Mouse (Mus musculus): ENCODE measurements at regions not wholly inside any gene's neighbourhood (a gene's known extent, or its start where the extent isn't known, plus 50 kb on each side); places are given as distances from the start of the nearest gene placed in this dataset.

GRCm38 (mm10) chr6:103353346-103353745 is 157.0 kb upstream of the Chl1 start:
- Histone ChIP-seq H3K4me1 (ENCODE audit: control insufficient read depth, insufficient read depth, low read length) (no peaks in the 10 kb centered on the region), H3K9me3 (replicated peaks; ENCODE audit: control insufficient read depth, low read length) (no peaks in the 10 kb centered on the region), H3K27ac (ENCODE audit: low read length) (no peak overlapping the region), H3K4me3 (ENCODE audit: low read length) (no peak overlapping the region), H3K27me3 (ENCODE audit: control insufficient read depth, insufficient read depth, low read length) (no peaks in the 10 kb centered on the region), H3K9ac (ENCODE audit: low read length) (no peak overlapping the region), H3K4me2 (ENCODE audit: low read depth, low read length) (no peak overlapping the region), H3K36me3 (ENCODE audit: control insufficient read depth, insufficient read depth) (no peaks in the 10 kb centered on the region)
- WGBS = 67% methylated on average over 1 of the region's 1 CpGs
- no peak for ATAC-seq (replicated peaks; ENCODE audit: extremely low read depth, insufficient read depth, low FRiP score)

DNA sequence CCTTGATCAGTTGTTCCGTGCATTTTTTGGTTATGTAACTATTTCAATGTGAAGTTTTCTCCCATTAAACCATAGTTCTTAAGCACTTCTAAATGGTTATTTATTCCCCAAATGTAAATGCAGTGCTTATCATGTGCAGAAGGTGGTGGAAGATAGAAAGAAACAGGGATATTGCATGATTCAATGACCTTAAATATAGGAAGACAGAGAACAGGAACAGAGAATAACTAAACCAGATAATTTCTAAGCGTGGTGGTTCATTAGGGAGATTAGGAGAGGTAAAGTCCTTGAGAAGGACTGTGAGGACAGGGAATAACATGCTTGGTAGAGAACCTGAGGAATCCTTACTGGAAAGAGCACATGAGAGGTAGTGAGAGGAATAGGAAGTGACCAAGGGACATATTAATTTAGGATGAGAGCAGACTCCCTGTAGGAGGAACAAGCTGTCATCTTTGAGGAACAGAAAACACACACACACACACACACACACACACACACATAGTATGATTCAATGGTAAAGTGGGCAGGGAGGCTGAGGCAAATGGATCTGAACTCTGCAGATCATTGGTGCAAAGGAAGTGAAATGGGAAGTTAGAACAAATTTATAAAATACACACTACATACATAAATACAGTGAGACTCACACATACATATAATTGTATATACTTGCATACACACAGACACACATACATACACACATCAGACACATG is 143.4 kb upstream of the Chl1 start:
- Histone ChIP-seq H3K9me3 (replicated peaks; ENCODE audit: control insufficient read depth, low read length) (no peaks in the 10 kb centered on the region), H3K27me3 (ENCODE audit: control insufficient read depth, insufficient read depth, low read length) (no peaks in the 10 kb centered on the region), H3K4me1 (ENCODE audit: control insufficient read depth, insufficient read depth, low read length) (no peaks in the 10 kb centered on the region), H3K36me3 (ENCODE audit: control insufficient read depth, insufficient read depth) (no peaks in the 10 kb centered on the region), H3K4me2 (ENCODE audit: low read depth, low read length) (no peak overlapping the region), H3K9ac (ENCODE audit: low read length) (no peak overlapping the region), H3K27ac (ENCODE audit: low read length) (no peak overlapping the region), H3K4me3 (ENCODE audit: low read length) (no peak overlapping the region)
- 75% methylated on average over 2 of the region's 2 CpGs for WGBS
- no peak for ATAC-seq (replicated peaks; ENCODE audit: extremely low read depth, insufficient read depth, low FRiP score)

DNA sequence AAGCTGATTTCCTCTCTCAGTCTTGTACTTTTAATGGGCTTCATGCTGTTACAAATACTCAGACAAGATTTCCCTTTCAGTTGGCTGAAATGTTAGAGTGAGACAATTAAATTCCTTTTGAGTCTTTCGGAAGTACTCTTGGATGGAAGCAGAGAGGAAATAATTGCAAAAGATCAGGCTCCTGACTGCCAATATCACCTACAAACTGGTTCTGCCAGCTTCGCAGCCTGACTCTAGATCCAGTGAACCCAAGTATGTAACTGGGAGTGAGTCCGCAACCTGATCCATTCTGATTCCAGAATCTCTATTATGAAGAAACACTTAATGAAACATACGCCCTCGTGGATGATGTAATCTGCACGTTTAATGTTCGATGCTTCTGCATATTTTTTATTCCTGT is 135.4 kb upstream of the Chl1 start:
- Histone ChIP-seq H3K9me3 (replicated peaks; ENCODE audit: control insufficient read depth, low read length) (no peaks in the 10 kb centered on the region), H3K36me3 (ENCODE audit: control insufficient read depth, insufficient read depth) (no peaks in the 10 kb centered on the region), H3K4me1 (ENCODE audit: control insufficient read depth, insufficient read depth, low read length) (no peaks in the 10 kb centered on the region), H3K4me3 (ENCODE audit: low read length) (no peak overlapping the region), H3K4me2 (ENCODE audit: low read depth, low read length) (no peak overlapping the region), H3K27ac (ENCODE audit: low read length) (no peak overlapping the region), H3K9ac (ENCODE audit: low read length) (no peak overlapping the region), H3K27me3 (ENCODE audit: control insufficient read depth, insufficient read depth, low read length) (no peaks in the 10 kb centered on the region)
- WGBS = 77% methylated on average over 7 of the region's 7 CpGs
- no peak for ATAC-seq (replicated peaks; ENCODE audit: extremely low read depth, insufficient read depth, low FRiP score)

GRCm38 (mm10) chr6:103377277-103377676 is 133.1 kb upstream of the Chl1 start:
- no peaks in the 10 kb centered on the region for H3K9me3 ChIP-seq (replicated peaks; ENCODE audit: control insufficient read depth, low read length)
- 76% methylated on average over 1 of the region's 1 CpGs for WGBS
- no peaks in the 10 kb centered on the region for H3K27me3 ChIP-seq (ENCODE audit: control insufficient read depth, insufficient read depth, low read length)
- no peak for ATAC-seq (replicated peaks; ENCODE audit: extremely low read depth, insufficient read depth, low FRiP score)
- H3K9ac ChIP-seq (ENCODE audit: low read length) = no peak overlapping the region
- H3K4me1 ChIP-seq (ENCODE audit: control insufficient read depth, insufficient read depth, low read length) = no peaks in the 10 kb centered on the region
- H3K27ac ChIP-seq (ENCODE audit: low read length) = no peak overlapping the region
- H3K4me3 ChIP-seq (ENCODE audit: low read length) = no peak overlapping the region
- no peak overlapping the region for H3K4me2 ChIP-seq (ENCODE audit: low read depth, low read length)
- no peaks in the 10 kb centered on the region for H3K36me3 ChIP-seq (ENCODE audit: control insufficient read depth, insufficient read depth)

DNA sequence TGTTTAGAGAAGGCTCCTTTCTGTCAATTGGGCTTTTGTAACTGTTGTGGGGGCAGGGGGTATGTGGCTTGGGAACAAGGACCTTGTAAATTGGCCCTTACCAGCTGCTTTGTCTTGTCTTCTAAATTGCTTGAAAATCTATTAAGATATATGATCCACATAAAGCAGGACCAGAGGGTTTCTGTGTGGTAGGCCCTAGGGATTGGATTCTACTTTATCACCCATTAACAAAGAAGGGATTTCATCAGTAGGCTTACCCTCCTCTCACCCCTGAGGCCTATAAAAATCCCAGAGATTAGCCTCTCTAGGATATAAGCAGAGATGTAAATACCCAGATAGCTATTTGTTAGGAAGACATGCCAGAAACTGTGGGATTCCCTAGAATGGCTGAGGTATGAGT is 132.3 kb upstream of the Chl1 start:
- H3K4me3 ChIP-seq (ENCODE audit: low read length) = no peak overlapping the region
- H3K36me3 ChIP-seq (ENCODE audit: control insufficient read depth, insufficient read depth) = no peaks in the 10 kb centered on the region
- no peaks in the 10 kb centered on the region for H3K9me3 ChIP-seq (replicated peaks; ENCODE audit: control insufficient read depth, low read length)
- no peak overlapping the region for H3K4me2 ChIP-seq (ENCODE audit: low read depth, low read length)
- no peaks in the 10 kb centered on the region for H3K4me1 ChIP-seq (ENCODE audit: control insufficient read depth, insufficient read depth, low read length)
- no peaks in the 10 kb centered on the region for H3K27me3 ChIP-seq (ENCODE audit: control insufficient read depth, insufficient read depth, low read length)
- no peak overlapping the region for H3K9ac ChIP-seq (ENCODE audit: low read length)
- H3K27ac ChIP-seq (ENCODE audit: low read length) = no peak overlapping the region
- no peak for ATAC-seq (replicated peaks; ENCODE audit: extremely low read depth, insufficient read depth, low FRiP score)

DNA sequence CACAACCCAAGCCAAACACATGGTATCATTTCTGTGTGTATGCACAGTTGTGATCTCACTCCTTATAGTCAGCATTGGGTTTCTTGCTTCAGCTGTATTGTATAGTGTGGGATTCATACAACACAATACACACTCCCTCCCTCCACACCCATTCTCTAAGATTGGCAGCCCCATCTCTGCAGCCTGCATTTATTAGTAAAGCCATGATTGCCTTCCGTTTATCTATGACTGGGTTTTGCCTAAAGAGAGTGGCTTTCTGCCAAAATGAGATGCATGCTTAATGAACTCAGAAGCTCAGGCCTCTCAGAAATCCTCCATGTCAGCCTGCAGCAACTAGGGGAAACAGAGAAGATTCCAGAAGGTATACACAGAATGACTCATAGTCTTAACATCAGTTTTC is 129.4 kb upstream of the Chl1 start:
- no peak overlapping the region for H3K9ac ChIP-seq (ENCODE audit: low read length)
- no peak overlapping the region for H3K4me2 ChIP-seq (ENCODE audit: low read depth, low read length)
- H3K27ac ChIP-seq (ENCODE audit: low read length) = no peak overlapping the region
- no peaks in the 10 kb centered on the region for H3K36me3 ChIP-seq (ENCODE audit: control insufficient read depth, insufficient read depth)
- no peaks in the 10 kb centered on the region for H3K9me3 ChIP-seq (replicated peaks; ENCODE audit: control insufficient read depth, low read length)
- ATAC-seq (replicated peaks; ENCODE audit: extremely low read depth, insufficient read depth, low FRiP score) = no peak
- 58% methylated on average over 1 of the region's 1 CpGs for WGBS
- no peak overlapping the region for H3K4me3 ChIP-seq (ENCODE audit: low read length)
- no peaks in the 10 kb centered on the region for H3K4me1 ChIP-seq (ENCODE audit: control insufficient read depth, insufficient read depth, low read length)
- H3K27me3 ChIP-seq (ENCODE audit: control insufficient read depth, insufficient read depth, low read length) = no peaks in the 10 kb centered on the region

DNA sequence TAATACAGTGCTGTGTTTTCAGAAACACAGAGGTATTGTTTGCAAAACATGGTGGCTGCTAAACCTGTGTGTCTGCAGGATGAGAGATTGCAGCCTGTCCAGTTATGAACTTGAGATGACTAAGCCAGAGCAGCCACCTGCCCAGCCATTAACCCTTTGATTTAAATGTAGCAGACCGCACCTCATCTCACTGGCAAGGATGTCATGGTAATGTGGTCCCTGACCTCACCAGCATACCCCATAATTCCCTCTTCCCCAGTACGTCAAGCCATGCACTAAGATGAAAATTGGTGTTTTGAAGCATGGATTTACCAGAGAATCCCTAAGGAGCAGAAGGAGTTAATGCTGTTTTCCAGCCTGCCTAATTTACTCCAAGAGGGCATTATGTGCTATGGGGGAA is 128.5 kb upstream of the Chl1 start:
- WGBS = 86% methylated on average over 2 of the region's 2 CpGs
- H3K4me2 ChIP-seq (ENCODE audit: low read depth, low read length) = no peak overlapping the region

DNA sequence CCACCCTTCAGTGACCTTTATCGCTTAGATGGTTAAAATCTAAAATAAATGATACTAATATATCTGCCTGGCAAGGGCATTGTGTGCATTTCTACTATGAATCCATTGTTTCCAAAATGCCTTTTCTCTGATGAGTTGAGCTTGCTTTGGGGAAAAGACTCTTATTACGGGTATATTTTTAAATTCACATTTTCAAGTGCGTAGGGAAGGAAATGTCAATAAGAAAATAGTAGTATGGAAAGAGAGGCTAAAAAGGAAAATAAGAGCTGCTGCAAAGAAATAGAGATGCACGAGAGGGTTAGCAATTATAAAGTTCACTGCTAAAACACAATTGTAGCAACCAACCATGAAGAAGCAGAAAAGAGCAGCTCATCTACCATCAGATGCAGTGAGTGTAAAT is 123.8 kb upstream of the Chl1 start:
- Histone ChIP-seq H3K4me2 (ENCODE audit: low read depth, low read length) (no peak overlapping the region), H3K4me1 (ENCODE audit: control insufficient read depth, insufficient read depth, low read length) (no peaks in the 10 kb centered on the region), H3K27me3 (ENCODE audit: control insufficient read depth, insufficient read depth, low read length) (no peaks in the 10 kb centered on the region), H3K36me3 (ENCODE audit: control insufficient read depth, insufficient read depth) (no peaks in the 10 kb centered on the region), H3K9me3 (replicated peaks; ENCODE audit: control insufficient read depth, low read length) (no peaks in the 10 kb centered on the region), H3K9ac (ENCODE audit: low read length) (no peak overlapping the region), H3K27ac (ENCODE audit: low read length) (no peak overlapping the region), H3K4me3 (ENCODE audit: low read length) (no peak overlapping the region)
- WGBS = 82% methylated on average over 4 of the region's 4 CpGs
- no peak for ATAC-seq (replicated peaks; ENCODE audit: extremely low read depth, insufficient read depth, low FRiP score)

More for the DNA sequence above, 128.5 kb upstream of the Chl1 start:
- H3K4me1 ChIP-seq (ENCODE audit: control insufficient read depth, insufficient read depth, low read length) = no peaks in the 10 kb centered on the region
- ATAC-seq (replicated peaks; ENCODE audit: extremely low read depth, insufficient read depth, low FRiP score) = no peak
- no peaks in the 10 kb centered on the region for H3K36me3 ChIP-seq (ENCODE audit: control insufficient read depth, insufficient read depth)
- no peaks in the 10 kb centered on the region for H3K9me3 ChIP-seq (replicated peaks; ENCODE audit: control insufficient read depth, low read length)
- no peaks in the 10 kb centered on the region for H3K27me3 ChIP-seq (ENCODE audit: control insufficient read depth, insufficient read depth, low read length)
- no peak overlapping the region for H3K27ac ChIP-seq (ENCODE audit: low read length)
- H3K4me3 ChIP-seq (ENCODE audit: low read length) = no peak overlapping the region
- H3K9ac ChIP-seq (ENCODE audit: low read length) = no peak overlapping the region

DNA sequence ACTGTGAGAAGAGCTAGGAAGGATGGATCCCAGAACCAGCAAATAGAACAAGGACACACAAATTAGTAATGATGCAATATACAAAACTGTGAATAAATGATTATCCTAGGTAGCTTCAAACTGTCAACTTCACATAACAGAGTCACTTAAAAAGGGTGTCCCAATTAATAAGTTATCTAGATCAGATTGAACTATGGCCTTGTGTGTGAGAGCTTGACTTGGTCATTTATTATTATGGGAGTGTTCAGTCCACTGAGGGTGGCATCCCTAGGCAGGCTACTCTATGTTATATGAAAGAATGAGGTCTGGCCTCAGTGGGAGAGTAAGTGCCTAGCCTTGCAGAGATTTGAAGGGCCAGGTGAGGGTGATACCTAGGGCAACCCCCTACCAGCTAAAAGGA is 104.4 kb upstream of the Chl1 start:
- Histone ChIP-seq H3K4me2 (ENCODE audit: low read depth, low read length) (no peak overlapping the region), H3K27ac (ENCODE audit: low read length) (no peak overlapping the region), H3K9me3 (replicated peaks; ENCODE audit: control insufficient read depth, low read length) (no peaks in the 10 kb centered on the region), H3K4me3 (ENCODE audit: low read length) (no peak overlapping the region), H3K4me1 (ENCODE audit: control insufficient read depth, insufficient read depth, low read length) (no peaks in the 10 kb centered on the region), H3K27me3 (ENCODE audit: control insufficient read depth, insufficient read depth, low read length) (no peaks in the 10 kb centered on the region), H3K9ac (ENCODE audit: low read length) (no peak overlapping the region), H3K36me3 (ENCODE audit: control insufficient read depth, insufficient read depth) (no peaks in the 10 kb centered on the region)
- no peak for ATAC-seq (replicated peaks; ENCODE audit: extremely low read depth, insufficient read depth, low FRiP score)

All from heart, embryonic 16.5 days (tissue).